Mouse (Mus musculus) olfactory bulb, adult 2 months (tissue): ENCODE data around the gene Scube1. TPM values are rescaled to one million over a fixed set of nuclear protein-coding genes. Genes with fewer than 3 reads are reported as not detected.

Experiments used
- H3K27ac ChIP-seq: fragments of 200-500 bp; 2 replicates; pipeline ENCODE4 v1.5.1; 2012; ENCODE audit warnings: low read depth, low read length; ENCODE audit not compliant: insufficient read depth
- H3K4me1 ChIP-seq: fragments of 200-500 bp; 2 replicates; pipeline ENCODE4 v1.6.1; 2012; ENCODE audit warnings: low read length; ENCODE audit not compliant: control insufficient read depth, insufficient read depth
- H3K4me3 ChIP-seq: fragments of 200-500 bp; 2 replicates; pipeline ENCODE4 v1.5.1; 2012; ENCODE audit warnings: mild to moderate bottlenecking, low read depth, low read length, moderate library complexity; ENCODE audit not compliant: insufficient read depth
- CTCF ChIP-seq: fragments of 200-500 bp; IDR thresholded peaks from 2 replicates; pipeline ENCODE4 v1.5.1; 2012; ENCODE audit warnings: low read depth, mild to moderate bottlenecking, low read length, moderate library complexity; ENCODE audit not compliant: insufficient read depth
- POLR2A ChIP-seq: fragments of 200-500 bp; IDR thresholded peaks from 2 replicates; pipeline ENCODE4 v1.6.1; 2012; ENCODE audit warnings: mild to moderate bottlenecking, low read depth, low read length, moderate library complexity; ENCODE audit not compliant: insufficient read depth
- WGBS: fragments of 180-500 bp; shearing (Covaris S2); methylation state at CpG from one replicate; pipeline ENCODE4 v1.1.7; 2018; 5-methylcytosine and 5-hydroxymethylcytosine counted together
- polyA plus RNA-seq: library from polyadenylated mRNA; stranded (reverse); fragments of >200 nt; gene quantifications from 2 replicates; pipeline ENCODE4 v1.2.4, GENCODE M21; 2012; ENCODE audit warnings: low replicate concordance; ENCODE audit not compliant: missing spikeins, insufficient read depth, insufficient read length

The Scube1 gene
- polyA plus RNA-seq, 1 experiment: not detected

- Histone ChIP-seq H3K4me1 (peaks cover 31% of the 10 kb centered on the region), H3K4me3 (no peak overlapping the region), H3K27ac (no peak overlapping the region)
- 59% methylated on average over 9 of the region's 9 CpGs for WGBS
- TF ChIP-seq POLR2A: no peak
- no peak for TF ChIP-seq CTCF
These were observed 24.6 kb upstream of the Scube1 start for GRCm38 (mm10) chr15:83749436-83749835.

GRCm38 (mm10) chr15:83748986-83749385 is 24.2 kb upstream of the Scube1 start:
- TF ChIP-seq POLR2A (no peak), CTCF (no peak)
- H3K4me1 ChIP-seq: peaks cover 31% of the 10 kb centered on the region
- WGBS: 68% methylated on average over 6 of the region's 6 CpGs

GRCm38 (mm10) chr15:83746311-83746710 is 21.5 kb upstream of the Scube1 start:
- TF ChIP-seq CTCF: no peak
- no peak for TF ChIP-seq POLR2A
- 30% methylated on average over 16 of the region's 16 CpGs for WGBS
- Histone ChIP-seq H3K4me1 (peaks cover 39% of the 10 kb centered on the region), H3K4me3 (no peak overlapping the region), H3K27ac (no peak overlapping the region)

More at GRCm38 (mm10) chr15:83748986-83749385, 24.2 kb upstream of the Scube1 start:
- H3K4me3 ChIP-seq: no peak overlapping the region
- no peak overlapping the region for H3K27ac ChIP-seq

GRCm38 (mm10) chr15:83742018-83742417 is 17.2 kb upstream of the Scube1 start:
- no peak overlapping the region for H3K27ac ChIP-seq
- H3K4me1 ChIP-seq: peaks cover 26% of the 10 kb centered on the region
- WGBS: 82% methylated on average over 1 of the region's 1 CpGs
- no peak overlapping the region for H3K4me3 ChIP-seq
- TF ChIP-seq POLR2A (no peak), CTCF (no peak)

- TF ChIP-seq POLR2A (no peak), CTCF (no peak)
- Histone ChIP-seq H3K4me1 (peaks cover 16% of the 10 kb centered on the region), H3K27ac (0 out of 2 replicates have a peak overlapping the region, but pooled peaks have one; percentile 42), H3K4me3 (no peak overlapping the region)
- 21% methylated on average over 21 of the region's 21 CpGs for WGBS
These were observed 16.0 kb upstream of the Scube1 start for GRCm38 (mm10) chr15:83740676-83741422.

GRCm38 (mm10) chr15:83727626-83728025 is 2.8 kb upstream of the Scube1 start:
- no peak for TF ChIP-seq POLR2A
- WGBS: 32% methylated on average over 3 of the region's 3 CpGs
- H3K4me3 ChIP-seq: no peak overlapping the region
- peaks cover 16% of the 10 kb centered on the region for H3K4me1 ChIP-seq
- no peak overlapping the region for H3K27ac ChIP-seq

GRCm38 (mm10) chr15:83726741-83727140 is 1.9 kb upstream of the Scube1 start:
- H3K27ac ChIP-seq: no peak overlapping the region
- H3K4me1 ChIP-seq: peaks cover 16% of the 10 kb centered on the region
- WGBS: 83% methylated on average over 5 of the region's 5 CpGs
- no peak for TF ChIP-seq POLR2A
- no peak for TF ChIP-seq CTCF
- no peak overlapping the region for H3K4me3 ChIP-seq

- Histone ChIP-seq H3K4me1 (peaks cover 16% of the 10 kb centered on the region), H3K4me3 (no peak overlapping the region), H3K27ac (no peak overlapping the region)
- TF ChIP-seq POLR2A: no peak
- TF ChIP-seq CTCF: no peak
- 38% methylated on average over 28 of the region's 28 CpGs for WGBS
These were observed 857 bp upstream of the Scube1 start for GRCm38 (mm10) chr15:83725556-83726200.

- TF ChIP-seq CTCF (no peak), POLR2A (no peak)
- WGBS: 2% methylated on average over 61 of the region's 61 CpGs
- Histone ChIP-seq H3K27ac (no peak overlapping the region), H3K4me1 (peaks cover 16% of the 10 kb centered on the region), H3K4me3 (peak overlapping the region; percentile 48)
These were observed 498 bp downstream of the Scube1 start for GRCm38 (mm10) chr15:83724160-83724885.
